Mouse (Mus musculus): ENCODE measurements around the gene Zfp935. TPM values are rescaled to one million over a fixed set of nuclear protein-coding genes. Genes with fewer than 3 reads are reported as not detected.

Zfp935 gene
- polyA plus RNA-seq, 1 experiment from 2014 or later: 0.58 TPM

Small RNAs within 50 kb of the gene (microRNA-seq; reads per million reads assigned to microRNA genes)
- gene Gm22256: not detected

Other genes with a start within 250 kb of the Zfp935 start
- 8.1 and 9.5 TPM in 2 replicates for gene Gm3604, start 175.3 kb downstream of the Zfp935 start, polyA plus RNA-seq (2014; fragmentation: Nextera tagmentation; extraction: Ambion mirVana)
- 14.9 and 15.3 TPM in 2 replicates for gene Gm49359, start 91.7 kb downstream of the Zfp935 start, polyA plus RNA-seq (2014; fragmentation: Nextera tagmentation; extraction: Ambion mirVana)
- gene Zfp934, start 12.7 kb upstream of the Zfp935 start, polyA plus RNA-seq (2014; fragmentation: Nextera tagmentation; extraction: Ambion mirVana): 24.7 and 27.6 TPM in 2 replicates
- gene 6720489N17Rik, start 65.7 kb upstream of the Zfp935 start, polyA plus RNA-seq (2014; fragmentation: Nextera tagmentation; extraction: Ambion mirVana): 16.6 and 20.0 TPM in 2 replicates
- gene Platr25, start 202.2 kb upstream of the Zfp935 start, polyA plus RNA-seq (2014; fragmentation: Nextera tagmentation; extraction: Ambion mirVana): 32.5 and 36.0 TPM in 2 replicates
- gene Gm5141, start 227.3 kb upstream of the Zfp935 start, polyA plus RNA-seq (2014; fragmentation: Nextera tagmentation; extraction: Ambion mirVana): 13.7 and 14.7 TPM in 2 replicates

All from kidney, embryonic 14.5 days (tissue).